Comparison of ENCODE assay signal across 8 mouse cellular contexts in genomic region chr1:90602759-90603560, GRCm38 (mm10). TPM values are rescaled to one million over a fixed set of nuclear protein-coding genes. Genes with fewer than 3 reads are reported as not detected.
A peak's percentile ranks its signal among the peaks of the same experiment; 100 is the strongest.
DNase-seq lines count a peak whose midpoint lies in the region; ATAC-seq lines count a peak whose summit lies in the region.

Gene Cops8, plus strand, starts transcription at chr1:90602981.

- H3K4me1 ChIP-seq in brown adipose tissue, adult 24 weeks (ENCODE audit: control insufficient read depth, insufficient read depth, insufficient read length, low read length) = peaks cover 8% of the 10 kb centered on the region
- H3K4me1 ChIP-seq in heart, embryonic 13.5 days = peaks cover 13% of the 10 kb centered on the region
- peaks cover 14% of the 10 kb centered on the region for H3K4me1 ChIP-seq in liver, embryonic 12.5 days
- peaks cover 5% of the 10 kb centered on the region; the same call in 1 of the 2 replicates for H3K4me1 ChIP-seq in stomach, embryonic 15.5 days

- H3K9ac ChIP-seq in heart, embryonic 13.5 days = peak within 1 kb of the TSS; percentile 93
- peak within 1 kb of the TSS; percentile 87 for H3K9ac ChIP-seq in liver, embryonic 12.5 days
- peak within 1 kb of the TSS; percentile 80 for H3K9ac ChIP-seq in stomach, embryonic 15.5 days

- H3K36me3 ChIP-seq in heart, embryonic 13.5 days = peaks cover 28% of the 10 kb centered on the region
- peaks cover 31% of the 10 kb centered on the region for H3K36me3 ChIP-seq in liver, embryonic 12.5 days
- peaks cover 7% of the 10 kb centered on the region; the same call in 1 of the 2 replicates for H3K36me3 ChIP-seq in stomach, embryonic 15.5 days

- peak within 1 kb of the TSS; percentile 80 for H3K4me2 ChIP-seq in heart, embryonic 13.5 days
- peak within 1 kb of the TSS; percentile 70 for H3K4me2 ChIP-seq in liver, embryonic 12.5 days
- peak within 1 kb of the TSS; percentile 51 for H3K4me2 ChIP-seq in stomach, embryonic 15.5 days

- H3K9me3 ChIP-seq in heart, embryonic 13.5 days = no peaks in the 10 kb centered on the region
- no peaks in the 10 kb centered on the region for H3K9me3 ChIP-seq in liver, embryonic 12.5 days (replicated peaks)
- H3K9me3 ChIP-seq in stomach, embryonic 15.5 days = no peaks in the 10 kb centered on the region

- H3K27ac ChIP-seq in brown adipose tissue, adult 24 weeks (replicated peaks; ENCODE audit: low read depth, low read length) = peak within 1 kb of the TSS; percentile 94
- peak within 1 kb of the TSS; percentile 73 for H3K27ac ChIP-seq in heart, embryonic 13.5 days (replicated peaks)
- peak within 1 kb of the TSS; percentile 77 for H3K27ac ChIP-seq in liver, embryonic 12.5 days
- H3K27ac ChIP-seq in stomach, embryonic 15.5 days = peak within 1 kb of the TSS; percentile 80

- no peaks in the 10 kb centered on the region; the same call in 1 of the 2 replicates for H3K27me3 ChIP-seq in heart, embryonic 13.5 days (replicated peaks)
- peaks cover 15% of the 10 kb centered on the region; the same call in 1 of the 2 replicates for H3K27me3 ChIP-seq in liver, embryonic 12.5 days (replicated peaks)
- no peaks in the 10 kb centered on the region for H3K27me3 ChIP-seq in stomach, embryonic 15.5 days (replicated peaks)

- 4% methylated on average over 48 of the region's 48 CpGs for WGBS in heart, embryonic 13.5 days
- WGBS in liver, embryonic 12.5 days (ENCODE audit: insufficient replicate concordance) = 5% methylated on average over 48 of the region's 48 CpGs
- 5% methylated on average over 48 of the region's 48 CpGs for WGBS in stomach, embryonic 15.5 days

- peak; percentile 98 for ATAC-seq in heart, embryonic 13.5 days (ENCODE audit: extremely low read depth, insufficient number of reproducible peaks, low FRiP score, low TSS enrichment)
- ATAC-seq in liver, embryonic 12.5 days = peak; percentile 100
- ATAC-seq in stomach, embryonic 15.5 days (ENCODE audit: insufficient read depth, low FRiP score, low read depth) = peak; percentile 98

- H3K4me3 ChIP-seq in brown adipose tissue, adult 24 weeks (ENCODE audit: insufficient read depth, low read depth, low read length) = peak within 1 kb of the TSS; percentile 86
- H3K4me3 ChIP-seq in heart, embryonic 13.5 days = peak within 1 kb of the TSS; percentile 79
- peak within 1 kb of the TSS; percentile 91 for H3K4me3 ChIP-seq in liver, embryonic 12.5 days
- H3K4me3 ChIP-seq in stomach, embryonic 15.5 days (replicated peaks) = peak within 1 kb of the TSS; percentile 71

- DNase-seq in CD4-positive, CD25-positive, alpha-beta regulatory T cell, adult 2 months (ENCODE audit: low read depth, low spot score) = peak; percentile 99
- DNase-seq in fat pad, adult 2 months (ENCODE audit: extremely low read depth, low read depth, low spot score) = peak; percentile 66
- peak; percentile 99 for DNase-seq in kidney, postnatal 10 days
- peak; percentile 91 to 94 for DNase-seq in natural killer cell, adult 2 months (ENCODE audit: low spot score in 2 of 2)

RNA-seq across cellular contexts. Expression of gene Cops8, which starts in this region (rescaled TPM):
- polyA plus RNA-seq in brown adipose tissue, adult 24 weeks (2012; ENCODE audit: insufficient read depth, insufficient read length, missing spikeins) = 48.4 and 61.4 TPM in 2 replicates
- 108 and 121 TPM in 2 replicates for polyA plus RNA-seq in heart, embryonic 13.5 days (2015; fragmentation: Nextera tagmentation; extraction: Ambion mirVana)
- 79.8 and 80.3 TPM in 2 replicates for polyA plus RNA-seq in liver, embryonic 12.5 days (2016; fragmentation: Nextera tagmentation; extraction: Ambion mirVana)
- polyA plus RNA-seq in stomach, embryonic 15.5 days (2015; fragmentation: Nextera tagmentation; extraction: Ambion mirVana) = 124 and 130 TPM in 2 replicates

Comparison
In these comparisons a context has a peak if more than half of its experiments do, and no peak if none do; other contexts are left out.
1. Peak in every context shown above with its lines: DNase-seq, ATAC-seq, H3K4me3 ChIP-seq and H3K27ac ChIP-seq.